Mouse (Mus musculus) lung, adult 2 months (tissue): ENCODE data around the gene Eif3b.

Experiments
- CTCF ChIP-seq: fragments of 200-500 bp; IDR thresholded peaks from 2 replicates; pipeline ENCODE4 v1.5.1; 2011; ENCODE audit warnings: mild to moderate bottlenecking, low read length, control low read depth; ENCODE audit not compliant: insufficient read depth
- POLR2A ChIP-seq: fragments of 200-500 bp; IDR thresholded peaks from 2 replicates; pipeline ENCODE4 v1.6.1; 2011; ENCODE audit warnings: low read depth, mild to moderate bottlenecking, control low read depth, low read length, borderline replicate concordance; ENCODE audit errors: extremely low read depth

GRCm38 (mm10) chr5:140382688-140383087 is 36.4 kb upstream of the Eif3b start:
- TF ChIP-seq POLR2A (no peak), CTCF (no peak)
